Mouse (Mus musculus) stomach, embryonic 15.5 days (tissue): ENCODE results near the gene Cbr4. TPM values are rescaled to one million over a fixed set of nuclear protein-coding genes. Genes with fewer than 3 reads are reported as not detected.

Experiments
- ATAC-seq: fragments of 200-750 bp; cut with Nextera tagmentation; 2 replicates; pipeline ENCODE4 v1.8.0; 2017; ENCODE audit warnings: low read depth, moderate number of reproducible peaks, moderate TSS enrichment; ENCODE audit not compliant: insufficient read depth, low FRiP score
- H3K27ac ChIP-seq: fragments of 300-500 bp; sonication (generic); 2 replicates; pipeline ENCODE4 v1.5.1; 2015; ENCODE audit warnings: mild to moderate bottlenecking, inconsistent platforms
- H3K27me3 ChIP-seq: fragments of 300-500 bp; sonication (generic); replicated peaks from 2 replicates; pipeline ENCODE4 v1.6.1; 2015; ENCODE audit warnings: inconsistent platforms
- H3K36me3 ChIP-seq: fragments of 300-500 bp; sonication (generic); 2 replicates; pipeline ENCODE4 v1.6.1; 2015; ENCODE audit warnings: inconsistent platforms
- H3K4me1 ChIP-seq: fragments of 300-500 bp; sonication (generic); 2 replicates; pipeline ENCODE4 v1.6.1; 2015; ENCODE audit warnings: inconsistent platforms
- H3K4me2 ChIP-seq: fragments of 300-500 bp; sonication (generic); 2 replicates; pipeline ENCODE4 v1.6.1; 2015; ENCODE audit warnings: mild to moderate bottlenecking, inconsistent platforms
- H3K4me3 ChIP-seq: fragments of 300-500 bp; sonication (generic); replicated peaks from 2 replicates; pipeline ENCODE4 v1.5.1; 2015; ENCODE audit warnings: inconsistent platforms
- H3K9ac ChIP-seq: fragments of 300-500 bp; sonication (generic); 2 replicates; pipeline ENCODE4 v1.6.1; 2015; ENCODE audit warnings: inconsistent platforms
- H3K9me3 ChIP-seq: fragments of 300-500 bp; sonication (generic); 2 replicates; pipeline ENCODE4 v1.6.1; 2016; ENCODE audit warnings: inconsistent platforms
- WGBS: fragments of 180-500 bp; shearing (Covaris S2); methylation state at CpG from one replicate; pipeline ENCODE4 v1.1.7; 2015; 5-methylcytosine and 5-hydroxymethylcytosine counted together
- polyA plus RNA-seq: library from polyadenylated mRNA; unstranded; fragments of >200 nt; fragmentation: Nextera tagmentation; extraction: Ambion mirVana; gene quantifications from 2 replicates; pipeline ENCODE4 v1.2.1, GENCODE M21; 2015

The Cbr4 gene
- polyA plus RNA-seq, 1 experiment from 2014 or later: 29.9 TPM

GRCm38 (mm10) chr8:61500914-61501313 is 13.4 kb downstream of the Cbr4 start:
- 53% methylated on average over 3 of the region's 3 CpGs for WGBS
- Histone ChIP-seq H3K4me1 (no peaks in the 10 kb centered on the region), H3K9me3 (no peaks in the 10 kb centered on the region), H3K36me3 (no peaks in the 10 kb centered on the region), H3K4me3 (no peak overlapping the region), H3K27me3 (no peaks in the 10 kb centered on the region), H3K9ac (no peak overlapping the region), H3K27ac (no peak overlapping the region), H3K4me2 (no peak overlapping the region)
- no peak for ATAC-seq

- H3K27me3 ChIP-seq: no peaks in the 10 kb centered on the region
- H3K9ac ChIP-seq: no peak overlapping the region
- H3K4me3 ChIP-seq: no peak overlapping the region
- no peak for ATAC-seq
- H3K27ac ChIP-seq: no peak overlapping the region
- H3K4me2 ChIP-seq: no peak overlapping the region
- H3K36me3 ChIP-seq: no peaks in the 10 kb centered on the region
- no peaks in the 10 kb centered on the region for H3K4me1 ChIP-seq
- H3K9me3 ChIP-seq: no peaks in the 10 kb centered on the region
Observed at GRCm38 (mm10) chr8:61502277-61502676, 14.7 kb downstream of the Cbr4 start.

- Histone ChIP-seq H3K9ac (no peak overlapping the region), H3K36me3 (peaks cover 21% of the 10 kb centered on the region), H3K4me3 (no peak overlapping the region), H3K9me3 (no peaks in the 10 kb centered on the region), H3K4me1 (no peaks in the 10 kb centered on the region), H3K27me3 (no peaks in the 10 kb centered on the region), H3K4me2 (no peak overlapping the region), H3K27ac (no peak overlapping the region)
- no peak for ATAC-seq
- WGBS: 92% methylated on average over 24 of the region's 24 CpGs
Observed at GRCm38 (mm10) chr8:61515110-61515930, 27.8 kb downstream of the Cbr4 start.

GRCm38 (mm10) chr8:61515931-61516744 is 28.6 kb downstream of the Cbr4 start:
- H3K9me3 ChIP-seq: no peaks in the 10 kb centered on the region
- no peak for ATAC-seq
- no peak overlapping the region for H3K4me2 ChIP-seq
- H3K27me3 ChIP-seq: no peaks in the 10 kb centered on the region
- WGBS: 55% methylated on average over 25 of the region's 25 CpGs
- H3K36me3 ChIP-seq: peaks cover 14% of the 10 kb centered on the region
- no peak overlapping the region for H3K27ac ChIP-seq
- H3K4me3 ChIP-seq: no peak overlapping the region
- no peak overlapping the region for H3K9ac ChIP-seq
- H3K4me1 ChIP-seq: no peaks in the 10 kb centered on the region

- H3K36me3 ChIP-seq: peaks cover 12% of the 10 kb centered on the region; the same call in 1 of the 2 replicates
Observed at GRCm38 (mm10) chr8:61516745-61517501, 29.4 kb downstream of the Cbr4 start.

GRCm38 (mm10) chr8:61517502-61518185 is 30.1 kb downstream of the Cbr4 start:
- Histone ChIP-seq H3K4me1 (no peaks in the 10 kb centered on the region), H3K4me2 (no peak overlapping the region), H3K36me3 (peaks cover 13% of the 10 kb centered on the region; the same call in 1 of the 2 replicates), H3K9me3 (no peaks in the 10 kb centered on the region), H3K4me3 (no peak overlapping the region), H3K27me3 (no peaks in the 10 kb centered on the region), H3K27ac (no peak overlapping the region), H3K9ac (no peak overlapping the region)
- no peak for ATAC-seq
- WGBS: 73% methylated on average over 14 of the region's 14 CpGs

More at GRCm38 (mm10) chr8:61516745-61517501, 29.4 kb downstream of the Cbr4 start:
- ATAC-seq: no peak
- Histone ChIP-seq H3K4me2 (no peak overlapping the region), H3K9ac (no peak overlapping the region), H3K9me3 (no peaks in the 10 kb centered on the region), H3K27me3 (no peaks in the 10 kb centered on the region), H3K4me1 (no peaks in the 10 kb centered on the region), H3K27ac (no peak overlapping the region), H3K4me3 (no peak overlapping the region)
- WGBS: 82% methylated on average over 8 of the region's 8 CpGs

GRCm38 (mm10) chr8:61522132-61522531 is 34.6 kb downstream of the Cbr4 start:
- no peaks in the 10 kb centered on the region for H3K27me3 ChIP-seq
- WGBS: 11% methylated on average over 1 of the region's 1 CpGs
- H3K27ac ChIP-seq: no peak overlapping the region
- no peaks in the 10 kb centered on the region for H3K9me3 ChIP-seq
- no peak overlapping the region for H3K4me2 ChIP-seq
- ATAC-seq: no peak
- H3K9ac ChIP-seq: no peak overlapping the region
- H3K36me3 ChIP-seq: 0 out of 2 replicates have a peak, but pooled peaks cover 13% of the 10 kb centered on the region
- no peaks in the 10 kb centered on the region for H3K4me1 ChIP-seq
- no peak overlapping the region for H3K4me3 ChIP-seq

GRCm38 (mm10) chr8:61527037-61527436 is 39.5 kb downstream of the Cbr4 start:
- Histone ChIP-seq H3K9ac (no peak overlapping the region), H3K27ac (no peak overlapping the region)

GRCm38 (mm10) chr8:61528197-61528596 is 40.7 kb downstream of the Cbr4 start:
- Histone ChIP-seq H3K4me3 (no peak overlapping the region), H3K36me3 (peaks cover 18% of the 10 kb centered on the region; the same call in 1 of the 2 replicates), H3K9ac (no peak overlapping the region), H3K27ac (no peak overlapping the region), H3K27me3 (no peaks in the 10 kb centered on the region), H3K9me3 (no peaks in the 10 kb centered on the region), H3K4me1 (no peaks in the 10 kb centered on the region), H3K4me2 (no peak overlapping the region)
- 87% methylated on average over 9 of the region's 9 CpGs for WGBS
- ATAC-seq: no peak

More at GRCm38 (mm10) chr8:61527037-61527436, 39.5 kb downstream of the Cbr4 start:
- no peaks in the 10 kb centered on the region for H3K4me1 ChIP-seq
- ATAC-seq: no peak
- no peak overlapping the region for H3K4me3 ChIP-seq
- H3K36me3 ChIP-seq: peaks cover 17% of the 10 kb centered on the region; the same call in 1 of the 2 replicates
- WGBS: 68% methylated on average over 14 of the region's 14 CpGs
- no peaks in the 10 kb centered on the region for H3K27me3 ChIP-seq
- no peak overlapping the region for H3K4me2 ChIP-seq
- no peaks in the 10 kb centered on the region for H3K9me3 ChIP-seq

- 62% methylated on average over 6 of the region's 6 CpGs for WGBS
- no peaks in the 10 kb centered on the region for H3K27me3 ChIP-seq
- no peak overlapping the region for H3K4me3 ChIP-seq
- ATAC-seq: no peak
- no peak overlapping the region for H3K4me2 ChIP-seq
- peak overlapping the region; percentile 31; the same call in 1 of the 2 replicates for H3K27ac ChIP-seq
- peaks cover 18% of the 10 kb centered on the region; the same call in 1 of the 2 replicates for H3K36me3 ChIP-seq
- no peaks in the 10 kb centered on the region for H3K4me1 ChIP-seq
- H3K9ac ChIP-seq: no peak overlapping the region
- no peaks in the 10 kb centered on the region for H3K9me3 ChIP-seq
Observed at GRCm38 (mm10) chr8:61528642-61529041, 41.1 kb downstream of the Cbr4 start.
